Mouse (Mus musculus) cerebellum, adult 2 months (tissue): ENCODE data around the gene Hist1h4h. TPM values are rescaled to one million over a fixed set of nuclear protein-coding genes. Genes with fewer than 3 reads are reported as not detected.

ENCODE experiments used
- DNase-seq, 2 experiments: peaks; one replicate each; pipeline ENCODE4 v3.0.0; 2021
- H3K27ac ChIP-seq: fragments of 200-500 bp; 2 replicates; pipeline ENCODE4 v1.5.1; 2012; ENCODE audit warnings: low read length, control low read depth, inconsistent platforms; ENCODE audit not compliant: insufficient read depth
- H3K27me3 ChIP-seq: fragments of 200-500 bp; 2 replicates; pipeline ENCODE4 v1.6.1; 2012; ENCODE audit warnings: inconsistent platforms, mild to moderate bottlenecking, low read length, moderate library complexity; ENCODE audit not compliant: control insufficient read depth, insufficient read depth
- H3K4me1 ChIP-seq: fragments of 200-500 bp; 2 replicates; pipeline ENCODE4 v1.6.1; 2011; ENCODE audit warnings: low read length; ENCODE audit not compliant: control insufficient read depth, insufficient read depth
- H3K4me3 ChIP-seq: fragments of 200-500 bp; replicated peaks from 2 replicates; pipeline ENCODE3; 2011; ENCODE audit warnings: mild to moderate bottlenecking, low read depth, low read length, control low read depth; ENCODE audit not compliant: insufficient read depth
- CTCF ChIP-seq: fragments of 200-500 bp; IDR thresholded peaks from 2 replicates; pipeline ENCODE4 v1.5.1; 2011; ENCODE audit warnings: low read depth, mild to moderate bottlenecking, control low read depth, low read length, moderate library complexity, borderline replicate concordance; ENCODE audit not compliant: insufficient read depth
- POLR2A ChIP-seq: fragments of 200-500 bp; IDR thresholded peaks from 2 replicates; pipeline ENCODE4 v1.6.1; 2011; ENCODE audit warnings: low read length, control low read depth, borderline replicate concordance; ENCODE audit not compliant: insufficient read depth
- WGBS: fragments of 180-500 bp; shearing (Covaris S2); methylation state at CpG from one replicate; pipeline ENCODE4 v1.1.7; 2018; 5-methylcytosine and 5-hydroxymethylcytosine counted together
- polyA plus RNA-seq: library from polyadenylated mRNA; depleted of rRNA; stranded (reverse); fragments of >200 nt; gene quantifications from 2 replicates; pipeline ENCODE4 v1.2.3, GENCODE M21; 2012

Gene Hist1h4h
- polyA plus RNA-seq, 1 experiment = 33.0 TPM

- H3K4me1 ChIP-seq = no peaks in the 10 kb centered on the region
- TF ChIP-seq CTCF = no peak
- TF ChIP-seq POLR2A = no peak
- H3K4me3 ChIP-seq = no peak overlapping the region
- no peaks in the 10 kb centered on the region; the same call in 1 of the 2 replicates for H3K27me3 ChIP-seq
- no peak for DNase-seq
- WGBS = 90% methylated on average over 6 of the region's 6 CpGs
- H3K27ac ChIP-seq = no peak overlapping the region
Observed at GRCm38 (mm10) chr13:23495526-23495925, 35.3 kb upstream of the Hist1h4h start.

DNA sequence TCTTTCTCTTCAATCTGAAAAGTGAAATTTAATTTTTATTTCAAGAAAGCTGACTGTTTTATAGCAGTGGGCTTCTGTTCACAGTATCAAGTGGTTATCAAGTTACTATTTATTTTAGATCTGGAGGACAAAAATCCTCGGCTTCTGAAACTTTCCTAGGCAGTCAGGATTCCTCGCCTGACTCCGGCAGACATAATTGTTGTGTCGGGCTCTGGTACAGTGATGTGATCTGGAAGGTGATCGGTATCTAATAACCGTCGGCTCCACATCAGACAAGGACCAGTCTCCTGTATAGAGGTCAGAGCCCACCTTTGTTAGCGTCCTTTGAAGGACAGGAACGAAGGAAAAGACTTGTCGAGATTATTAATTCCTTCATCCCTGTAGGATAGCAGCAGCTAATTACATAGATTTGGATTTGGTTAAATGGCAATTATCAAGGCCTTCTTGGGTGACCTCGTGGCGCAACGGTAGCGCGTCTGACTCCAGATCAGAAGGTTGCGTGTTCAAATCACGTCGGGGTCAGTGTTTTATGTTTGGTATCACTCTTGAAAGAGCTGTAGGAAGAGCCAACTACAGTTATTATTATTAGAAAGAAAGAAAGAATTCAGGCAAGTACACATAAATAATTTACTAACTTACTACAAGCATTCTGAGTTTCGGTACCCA, 33.1 kb upstream of the Hist1h4h start:
- no peaks in the 10 kb centered on the region for H3K4me1 ChIP-seq
- no peak for DNase-seq
- TF ChIP-seq POLR2A (no peak), CTCF (no peak)
- no peak overlapping the region for H3K4me3 ChIP-seq
- H3K27ac ChIP-seq = no peak overlapping the region
- no peaks in the 10 kb centered on the region; the same call in 1 of the 2 replicates for H3K27me3 ChIP-seq
- 40% methylated on average over 19 of the region's 19 CpGs for WGBS

GRCm38 (mm10) chr13:23498653-23499052, 32.2 kb upstream of the Hist1h4h start:
- Histone ChIP-seq H3K27ac (no peak overlapping the region), H3K27me3 (no peaks in the 10 kb centered on the region; the same call in 1 of the 2 replicates), H3K4me1 (no peaks in the 10 kb centered on the region), H3K4me3 (no peak overlapping the region)
- DNase-seq = no peak
- 21% methylated on average over 10 of the region's 10 CpGs for WGBS
- TF ChIP-seq POLR2A (no peak), CTCF (no peak)

DNA sequence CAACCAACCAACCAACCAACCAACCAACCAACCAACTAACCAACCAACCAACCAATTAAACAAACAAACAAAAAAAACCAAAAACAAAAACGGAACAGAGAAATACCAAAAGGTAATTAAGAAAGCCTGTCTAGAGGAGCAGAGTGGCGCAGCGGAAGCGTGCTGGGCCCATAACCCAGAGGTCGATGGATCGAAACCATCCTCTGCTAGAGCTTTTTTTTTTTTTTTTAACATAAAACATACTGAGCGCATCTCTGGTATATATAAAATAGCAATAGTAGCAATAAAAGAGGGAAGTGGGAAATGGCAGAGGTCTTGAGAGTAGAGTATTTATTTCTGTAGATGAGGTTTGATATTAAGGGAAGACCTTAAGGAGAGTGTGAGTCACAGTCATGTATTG, 30.9 kb upstream of the Hist1h4h start:
- H3K4me1 ChIP-seq = no peaks in the 10 kb centered on the region
- no peak overlapping the region for H3K4me3 ChIP-seq
- H3K27ac ChIP-seq = no peak overlapping the region
- H3K27me3 ChIP-seq = no peaks in the 10 kb centered on the region; the same call in 1 of the 2 replicates
- no peak for DNase-seq
- TF ChIP-seq CTCF (no peak), POLR2A (no peak)
- whole genome bisulfite sequencing = 56% methylated on average over 7 of the region's 7 CpGs

GRCm38 (mm10) chr13:23500424-23501200, 30.2 kb upstream of the Hist1h4h start:
- 15% methylated on average over 17 of the region's 17 CpGs for WGBS
- no peaks in the 10 kb centered on the region for H3K4me1 ChIP-seq
- DNase-seq = peak; percentile 52 to 54
- H3K4me3 ChIP-seq = no peak overlapping the region
- no peak for TF ChIP-seq POLR2A
- no peak for TF ChIP-seq CTCF
- no peaks in the 10 kb centered on the region; the same call in 1 of the 2 replicates for H3K27me3 ChIP-seq
- H3K27ac ChIP-seq = no peak overlapping the region

- TF ChIP-seq POLR2A (no peak), CTCF (no peak)
- WGBS = 39% methylated on average over 5 of the region's 5 CpGs
Observed at GRCm38 (mm10) chr13:23501511-23501910, 29.3 kb upstream of the Hist1h4h start.

DNA sequence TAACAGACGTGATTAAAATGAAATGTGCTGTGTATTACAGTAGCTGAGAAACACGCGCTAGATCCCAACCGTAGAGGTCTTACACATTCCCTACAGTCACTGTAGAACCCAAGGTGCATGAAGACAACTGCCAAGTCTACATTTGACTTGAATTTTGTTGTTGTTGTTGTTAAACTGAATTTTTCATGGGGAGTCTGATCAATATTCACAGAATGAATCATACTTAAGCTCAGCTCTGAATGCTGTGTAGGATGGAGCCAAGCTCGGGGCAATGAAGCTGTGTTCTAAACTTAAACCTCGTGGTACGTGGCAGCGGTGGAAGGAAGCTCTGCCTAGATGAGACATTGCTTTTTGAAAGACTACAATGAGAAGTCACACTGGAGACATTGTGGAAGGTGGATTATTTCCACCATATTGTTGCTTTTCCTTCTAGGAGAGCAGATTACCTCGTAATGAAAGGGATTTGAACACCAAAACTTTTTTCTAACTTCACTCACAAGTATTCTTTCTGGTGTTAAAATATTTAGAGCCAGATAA, 28.8 kb upstream of the Hist1h4h start:
- no peaks in the 10 kb centered on the region; the same call in 1 of the 2 replicates for H3K27me3 ChIP-seq
- no peaks in the 10 kb centered on the region for H3K4me1 ChIP-seq
- H3K4me3 ChIP-seq = no peak overlapping the region
- no peak for DNase-seq
- TF ChIP-seq POLR2A (no peak), CTCF (no peak)
- 66% methylated on average over 9 of the region's 9 CpGs for WGBS
- no peak overlapping the region for H3K27ac ChIP-seq

More at GRCm38 (mm10) chr13:23501511-23501910, 29.3 kb upstream of the Hist1h4h start:
- H3K4me1 ChIP-seq = no peaks in the 10 kb centered on the region
- no peak overlapping the region for H3K4me3 ChIP-seq
- H3K27ac ChIP-seq = no peak overlapping the region
- no peaks in the 10 kb centered on the region; the same call in 1 of the 2 replicates for H3K27me3 ChIP-seq
- no peak for DNase-seq

- H3K27ac ChIP-seq = no peak overlapping the region
- no peaks in the 10 kb centered on the region; the same call in 1 of the 2 replicates for H3K27me3 ChIP-seq
- WGBS = 75% methylated on average over 4 of the region's 4 CpGs
- H3K4me1 ChIP-seq = no peaks in the 10 kb centered on the region
- no peak for TF ChIP-seq POLR2A
- TF ChIP-seq CTCF = no peak
- no peak for DNase-seq
- no peak overlapping the region for H3K4me3 ChIP-seq
Observed at GRCm38 (mm10) chr13:23502916-23503315, 27.9 kb upstream of the Hist1h4h start.
